Mouse (Mus musculus): ENCODE data around the gene Fut1. TPM values are rescaled to one million over a fixed set of nuclear protein-coding genes. Genes with fewer than 3 reads are reported as not detected.

Fut1 gene
- polyA plus RNA-seq, 1 experiment from 2014 or later, result not detected

- no peak overlapping the region for H3K9ac ChIP-seq (ENCODE audit: low read depth, low read length)
Measured at GRCm38 (mm10) chr7:45641391-45642040, 24.4 kb downstream of the Fut1 start.

GRCm38 (mm10) chr7:45642083-45642482, 25.0 kb downstream of the Fut1 start:
- ATAC-seq (ENCODE audit: low read depth), result no peak
- no peak overlapping the region for H3K4me3 ChIP-seq (ENCODE audit: low read depth, low read length)
- peaks cover 6% of the 10 kb centered on the region; the same call in 1 of the 2 replicates for H3K27me3 ChIP-seq (ENCODE audit: control insufficient read depth, insufficient read depth, low read depth, low read length)
- no peaks in the 10 kb centered on the region for H3K36me3 ChIP-seq (ENCODE audit: control insufficient read depth, insufficient read depth)
- H3K27ac ChIP-seq (ENCODE audit: low read length), result no peak overlapping the region
- H3K4me2 ChIP-seq (ENCODE audit: low read depth, low read length), result no peak overlapping the region
- 67% methylated on average over 5 of the region's 5 CpGs for WGBS (ENCODE audit: insufficient replicate concordance)
- H3K4me1 ChIP-seq (ENCODE audit: control insufficient read depth, low read depth, low read length), result peaks cover 7% of the 10 kb centered on the region; the same call in 1 of the 2 replicates
- no peak overlapping the region for H3K9ac ChIP-seq (ENCODE audit: low read depth, low read length)
- no peaks in the 10 kb centered on the region for H3K9me3 ChIP-seq (replicated peaks; ENCODE audit: control insufficient read depth, low read length)

More at GRCm38 (mm10) chr7:45641391-45642040, 24.4 kb downstream of the Fut1 start:
- WGBS (ENCODE audit: insufficient replicate concordance), result 58% methylated on average over 17 of the region's 17 CpGs
- Histone ChIP-seq H3K36me3 (ENCODE audit: control insufficient read depth, insufficient read depth) (no peaks in the 10 kb centered on the region), H3K9me3 (replicated peaks; ENCODE audit: control insufficient read depth, low read length) (no peaks in the 10 kb centered on the region), H3K4me3 (ENCODE audit: low read depth, low read length) (no peak overlapping the region), H3K27me3 (ENCODE audit: control insufficient read depth, insufficient read depth, low read depth, low read length) (peaks cover 6% of the 10 kb centered on the region; the same call in 1 of the 2 replicates), H3K4me1 (ENCODE audit: control insufficient read depth, low read depth, low read length) (peaks cover 7% of the 10 kb centered on the region; the same call in 1 of the 2 replicates), H3K27ac (ENCODE audit: low read length) (no peak overlapping the region), H3K4me2 (ENCODE audit: low read depth, low read length) (no peak overlapping the region)
- no peak for ATAC-seq (ENCODE audit: low read depth)

- Histone ChIP-seq H3K27ac (ENCODE audit: low read length) (no peak overlapping the region), H3K9me3 (replicated peaks; ENCODE audit: control insufficient read depth, low read length) (no peaks in the 10 kb centered on the region), H3K36me3 (ENCODE audit: control insufficient read depth, insufficient read depth) (no peaks in the 10 kb centered on the region), H3K9ac (ENCODE audit: low read depth, low read length) (peak overlapping the region; percentile 13; the same call in 1 of the 2 replicates), H3K4me2 (ENCODE audit: low read depth, low read length) (peak overlapping the region; percentile 56), H3K4me3 (ENCODE audit: low read depth, low read length) (peak overlapping the region; percentile 43), H3K4me1 (ENCODE audit: control insufficient read depth, low read depth, low read length) (peaks cover 7% of the 10 kb centered on the region; the same call in 1 of the 2 replicates), H3K27me3 (ENCODE audit: control insufficient read depth, insufficient read depth, low read depth, low read length) (peaks cover 6% of the 10 kb centered on the region; the same call in 1 of the 2 replicates)
- ATAC-seq (ENCODE audit: low read depth), result no peak
- 31% methylated on average over 16 of the region's 16 CpGs for WGBS (ENCODE audit: insufficient replicate concordance)
Measured at GRCm38 (mm10) chr7:45642503-45643255, 25.6 kb downstream of the Fut1 start.

GRCm38 (mm10) chr7:45643441-45644178, 26.5 kb downstream of the Fut1 start:
- peak; percentile 82 for ATAC-seq (ENCODE audit: low read depth)
- H3K4me1 ChIP-seq (ENCODE audit: control insufficient read depth, low read depth, low read length), result peaks cover 7% of the 10 kb centered on the region; the same call in 1 of the 2 replicates
- H3K9ac ChIP-seq (ENCODE audit: low read depth, low read length), result peak overlapping the region; percentile 13; the same call in 1 of the 2 replicates
- H3K27me3 ChIP-seq (ENCODE audit: control insufficient read depth, insufficient read depth, low read depth, low read length), result peaks cover 6% of the 10 kb centered on the region; the same call in 1 of the 2 replicates
- H3K9me3 ChIP-seq (replicated peaks; ENCODE audit: control insufficient read depth, low read length), result no peaks in the 10 kb centered on the region
- H3K4me3 ChIP-seq (ENCODE audit: low read depth, low read length), result peak overlapping the region; percentile 43
- peak overlapping the region; percentile 56 for H3K4me2 ChIP-seq (ENCODE audit: low read depth, low read length)
- no peaks in the 10 kb centered on the region for H3K36me3 ChIP-seq (ENCODE audit: control insufficient read depth, insufficient read depth)
- H3K27ac ChIP-seq (ENCODE audit: low read length), result no peak overlapping the region
- 5% methylated on average over 28 of the region's 28 CpGs for whole genome bisulfite sequencing (ENCODE audit: insufficient replicate concordance)

DNA sequence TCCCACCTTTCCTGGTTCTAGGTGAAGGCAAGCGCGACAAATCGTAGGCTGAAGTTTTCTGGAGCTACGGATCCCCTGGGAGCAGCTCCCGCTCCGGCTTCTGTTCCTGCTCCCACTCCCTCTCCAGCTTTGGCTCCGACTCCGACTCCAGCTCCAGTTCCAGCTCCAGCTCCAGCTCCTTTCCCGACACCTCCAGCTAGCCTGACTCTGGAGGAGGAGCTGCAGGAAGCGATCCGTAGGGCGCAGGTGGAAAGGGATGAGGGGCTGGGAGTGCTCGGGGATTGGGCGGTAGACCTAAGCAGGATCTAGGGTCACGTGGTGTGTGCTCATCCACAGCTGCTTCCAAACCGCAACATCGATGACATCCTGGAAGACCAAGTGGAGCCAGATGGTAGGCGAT, 27.1 kb downstream of the Fut1 start:
- Histone ChIP-seq H3K4me3 (ENCODE audit: low read depth, low read length) (peak overlapping the region; percentile 43), H3K4me2 (ENCODE audit: low read depth, low read length) (peak overlapping the region; percentile 56), H3K27me3 (ENCODE audit: control insufficient read depth, insufficient read depth, low read depth, low read length) (peaks cover 6% of the 10 kb centered on the region; the same call in 1 of the 2 replicates), H3K9ac (ENCODE audit: low read depth, low read length) (no peak overlapping the region), H3K9me3 (replicated peaks; ENCODE audit: control insufficient read depth, low read length) (no peaks in the 10 kb centered on the region), H3K36me3 (ENCODE audit: control insufficient read depth, insufficient read depth) (no peaks in the 10 kb centered on the region), H3K4me1 (ENCODE audit: control insufficient read depth, low read depth, low read length) (peaks cover 7% of the 10 kb centered on the region; the same call in 1 of the 2 replicates), H3K27ac (ENCODE audit: low read length) (no peak overlapping the region)
- WGBS (ENCODE audit: insufficient replicate concordance), result 12% methylated on average over 18 of the region's 18 CpGs
- ATAC-seq (ENCODE audit: low read depth), result no peak

DNA sequence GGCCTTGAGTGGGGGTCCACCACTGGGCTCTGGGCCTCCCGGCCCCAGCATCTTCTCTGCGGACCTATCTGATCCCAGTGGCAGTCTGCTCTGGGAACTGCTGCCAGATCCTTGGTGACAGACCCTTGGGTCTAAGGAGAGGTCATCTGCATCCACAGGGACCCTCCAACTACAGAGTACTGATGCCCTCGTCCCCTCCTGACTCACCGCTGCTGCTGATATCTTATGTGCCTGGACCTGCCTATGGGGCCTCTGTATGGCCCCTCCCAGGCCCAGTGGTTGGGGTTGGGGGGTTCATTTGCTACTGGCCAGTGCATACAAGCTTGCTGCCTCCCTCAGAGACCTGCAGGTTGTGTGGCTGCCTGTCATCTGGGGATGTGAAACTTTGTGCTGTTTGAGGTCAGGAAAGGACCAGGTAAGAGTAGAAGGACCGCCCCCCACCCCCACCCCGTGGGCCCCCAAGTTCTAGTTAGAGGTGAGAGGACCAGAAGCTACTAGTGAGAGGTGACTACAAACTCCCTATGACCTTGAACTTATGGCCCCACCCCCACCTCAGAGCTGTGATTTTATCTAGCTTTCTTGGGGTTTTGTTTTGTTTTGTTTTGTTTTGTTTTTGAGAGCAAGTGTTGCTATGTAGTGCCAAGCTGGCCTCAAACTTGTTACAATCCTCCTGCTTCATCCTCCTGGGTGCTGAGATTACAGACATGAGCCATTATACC, 27.9 kb downstream of the Fut1 start:
- Histone ChIP-seq H3K9me3 (replicated peaks; ENCODE audit: control insufficient read depth, low read length) (no peaks in the 10 kb centered on the region), H3K4me3 (ENCODE audit: low read depth, low read length) (no peak overlapping the region), H3K4me2 (ENCODE audit: low read depth, low read length) (no peak overlapping the region), H3K4me1 (ENCODE audit: control insufficient read depth, low read depth, low read length) (peaks cover 7% of the 10 kb centered on the region; the same call in 1 of the 2 replicates), H3K9ac (ENCODE audit: low read depth, low read length) (no peak overlapping the region), H3K36me3 (ENCODE audit: control insufficient read depth, insufficient read depth) (no peaks in the 10 kb centered on the region), H3K27ac (ENCODE audit: low read length) (no peak overlapping the region), H3K27me3 (ENCODE audit: control insufficient read depth, insufficient read depth, low read depth, low read length) (peaks cover 6% of the 10 kb centered on the region; the same call in 1 of the 2 replicates)
- 55% methylated on average over 6 of the region's 6 CpGs for WGBS (ENCODE audit: insufficient replicate concordance)
- ATAC-seq (ENCODE audit: low read depth), result no peak

GRCm38 (mm10) chr7:45645591-45645971, 28.5 kb downstream of the Fut1 start:
- peaks cover 6% of the 10 kb centered on the region; the same call in 1 of the 2 replicates for H3K27me3 ChIP-seq (ENCODE audit: control insufficient read depth, insufficient read depth, low read depth, low read length)
- H3K4me1 ChIP-seq (ENCODE audit: control insufficient read depth, low read depth, low read length), result peaks cover 7% of the 10 kb centered on the region; the same call in 1 of the 2 replicates
- H3K9me3 ChIP-seq (replicated peaks; ENCODE audit: control insufficient read depth, low read length), result no peaks in the 10 kb centered on the region
- H3K4me3 ChIP-seq (ENCODE audit: low read depth, low read length), result no peak overlapping the region
- no peak for ATAC-seq (ENCODE audit: low read depth)
- no peaks in the 10 kb centered on the region for H3K36me3 ChIP-seq (ENCODE audit: control insufficient read depth, insufficient read depth)
- 66% methylated on average over 7 of the region's 7 CpGs for WGBS (ENCODE audit: insufficient replicate concordance)
- no peak overlapping the region for H3K9ac ChIP-seq (ENCODE audit: low read depth, low read length)
- no peak overlapping the region for H3K27ac ChIP-seq (ENCODE audit: low read length)
- H3K4me2 ChIP-seq (ENCODE audit: low read depth, low read length), result no peak overlapping the region

DNA sequence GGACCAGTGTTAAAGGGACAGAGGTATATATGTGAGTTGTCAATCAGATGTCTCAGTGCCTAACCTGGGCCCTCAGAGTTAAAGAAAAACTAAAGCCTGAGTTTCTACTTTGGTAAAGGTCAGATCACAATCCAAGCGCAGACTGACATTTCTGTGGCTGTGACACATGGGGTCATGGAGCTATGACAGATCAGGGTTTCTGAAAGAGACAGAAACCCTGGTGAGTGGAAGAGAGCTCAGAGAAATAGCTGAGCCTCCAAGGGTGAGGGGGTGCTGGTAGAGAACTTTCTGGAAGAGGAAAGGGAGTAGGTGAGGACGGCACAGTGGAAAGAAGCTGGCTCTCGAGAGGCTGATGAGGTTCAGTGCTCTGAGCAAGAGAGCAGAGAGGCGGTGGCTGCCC, 29.6 kb downstream of the Fut1 start:
- H3K27me3 ChIP-seq (ENCODE audit: control insufficient read depth, insufficient read depth, low read depth, low read length), result peaks cover 6% of the 10 kb centered on the region; the same call in 1 of the 2 replicates
- no peaks in the 10 kb centered on the region for H3K9me3 ChIP-seq (replicated peaks; ENCODE audit: control insufficient read depth, low read length)
- no peak for ATAC-seq (ENCODE audit: low read depth)
- no peak overlapping the region for H3K27ac ChIP-seq (ENCODE audit: low read length)
- no peaks in the 10 kb centered on the region for H3K36me3 ChIP-seq (ENCODE audit: control insufficient read depth, insufficient read depth)
- no peak overlapping the region for H3K4me2 ChIP-seq (ENCODE audit: low read depth, low read length)
- H3K4me1 ChIP-seq (ENCODE audit: control insufficient read depth, low read depth, low read length), result peaks cover 7% of the 10 kb centered on the region; the same call in 1 of the 2 replicates
- WGBS (ENCODE audit: insufficient replicate concordance), result 66% methylated on average over 4 of the region's 4 CpGs
- no peak overlapping the region for H3K4me3 ChIP-seq (ENCODE audit: low read depth, low read length)
- H3K9ac ChIP-seq (ENCODE audit: low read depth, low read length), result no peak overlapping the region
